Mouse (Mus musculus): ENCODE data around the gene Mcoln3. TPM values are rescaled to one million over a fixed set of nuclear protein-coding genes. Genes with fewer than 3 reads are reported as not detected.

Mcoln3 gene
- polyA plus RNA-seq, 1 experiment from 2014 or later, result 6.3 TPM

DNA sequence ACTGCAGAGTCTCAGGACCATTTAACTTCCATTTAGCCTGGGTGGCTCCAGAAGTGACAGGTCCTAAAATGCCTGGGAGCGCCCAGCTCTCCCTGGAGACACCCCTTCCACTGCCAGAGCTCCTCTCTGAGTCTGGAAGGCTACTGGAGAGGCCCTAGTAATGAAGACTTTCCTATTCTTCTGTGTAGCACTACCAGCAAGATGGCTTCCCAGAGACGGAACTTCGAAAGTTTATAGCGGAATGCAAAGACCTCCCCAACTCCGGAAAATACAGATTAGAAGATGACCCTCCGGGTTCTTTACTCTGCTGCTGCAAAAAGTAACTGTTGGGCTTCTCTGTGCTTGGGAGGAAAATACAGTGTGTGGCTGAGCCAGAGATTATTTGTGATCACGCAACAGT lies 23.0 kb downstream of the Mcoln3 start:
- H3K4me2 ChIP-seq (ENCODE audit: low read depth, severe bottlenecking), result no peak overlapping the region
- H3K27me3 ChIP-seq (ENCODE audit: control insufficient read depth, insufficient read depth, low read length), result no peaks in the 10 kb centered on the region
- H3K36me3 ChIP-seq (ENCODE audit: control insufficient read depth, insufficient read depth, low read length), result no peaks in the 10 kb centered on the region
- 93% methylated on average over 7 of the region's 7 CpGs for WGBS
- no peak overlapping the region for H3K4me3 ChIP-seq (ENCODE audit: low read depth, low read length)
- H3K9ac ChIP-seq (ENCODE audit: low read length), result no peak overlapping the region
- H3K9me3 ChIP-seq (ENCODE audit: control insufficient read depth, low read length), result no peaks in the 10 kb centered on the region
- ATAC-seq (ENCODE audit: insufficient number of reproducible peaks, low FRiP score, low TSS enrichment, low read depth) (no peak), DNase-seq (ENCODE audit: low spot score) (no peak)
- H3K4me1 ChIP-seq (ENCODE audit: control insufficient read depth, insufficient read depth, low read length), result no peaks in the 10 kb centered on the region
- H3K27ac ChIP-seq (replicated peaks; ENCODE audit: low read depth, low read length), result no peak overlapping the region

DNA sequence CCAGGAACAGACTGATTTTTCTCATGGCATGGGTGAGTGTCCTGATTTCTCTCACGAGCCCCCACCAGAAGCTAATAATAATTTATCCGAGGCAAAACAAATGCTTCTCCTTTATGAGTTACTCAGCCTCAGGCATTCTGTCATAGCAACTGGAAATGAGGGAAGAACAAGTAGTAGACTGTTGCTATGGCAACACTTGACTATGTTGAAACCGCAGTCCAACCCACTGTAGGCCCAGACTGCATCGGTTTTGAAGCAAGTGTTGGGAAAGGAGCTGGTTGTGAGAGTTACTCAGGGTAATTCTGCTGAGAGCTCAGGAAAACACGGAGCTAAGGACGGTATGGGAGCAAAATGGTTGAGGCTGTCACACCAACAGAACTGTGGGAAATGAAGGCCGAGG lies 25.3 kb downstream of the Mcoln3 start:
- Histone ChIP-seq H3K9ac (ENCODE audit: low read length) (no peak overlapping the region), H3K4me2 (ENCODE audit: low read depth, severe bottlenecking) (no peak overlapping the region), H3K4me3 (ENCODE audit: low read depth, low read length) (no peak overlapping the region), H3K27me3 (ENCODE audit: control insufficient read depth, insufficient read depth, low read length) (no peaks in the 10 kb centered on the region), H3K27ac (replicated peaks; ENCODE audit: low read depth, low read length) (no peak overlapping the region), H3K9me3 (ENCODE audit: control insufficient read depth, low read length) (no peaks in the 10 kb centered on the region), H3K4me1 (ENCODE audit: control insufficient read depth, insufficient read depth, low read length) (no peaks in the 10 kb centered on the region), H3K36me3 (ENCODE audit: control insufficient read depth, insufficient read depth, low read length) (no peaks in the 10 kb centered on the region)
- WGBS, result 91% methylated on average over 7 of the region's 7 CpGs
- DNase-seq (ENCODE audit: low spot score) (no peak), ATAC-seq (ENCODE audit: insufficient number of reproducible peaks, low FRiP score, low TSS enrichment, low read depth) (no peak)

DNA sequence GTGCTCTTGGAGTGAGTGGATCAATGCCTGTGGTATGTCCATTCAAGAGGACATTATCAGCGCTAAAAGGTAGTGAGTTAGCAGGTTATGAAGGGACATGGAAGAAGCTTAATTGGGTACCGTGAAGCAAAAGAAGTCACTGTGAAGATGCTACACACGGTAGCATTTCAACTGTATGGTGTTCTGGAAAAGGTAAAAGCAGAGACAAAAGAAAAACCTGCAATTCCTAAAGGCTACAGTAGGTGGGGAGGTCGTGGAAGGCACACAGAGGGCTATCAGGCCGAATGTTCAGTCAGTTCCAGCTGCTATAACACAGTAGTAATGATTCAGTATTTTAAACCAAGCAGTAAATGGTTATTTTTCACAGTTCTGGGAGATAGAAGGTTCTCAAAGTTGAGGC lies 28.3 kb downstream of the Mcoln3 start:
- no peak for DNase-seq (ENCODE audit: low spot score)
- Histone ChIP-seq H3K36me3 (ENCODE audit: control insufficient read depth, insufficient read depth, low read length) (no peaks in the 10 kb centered on the region), H3K9me3 (ENCODE audit: control insufficient read depth, low read length) (no peaks in the 10 kb centered on the region), H3K27me3 (ENCODE audit: control insufficient read depth, insufficient read depth, low read length) (no peaks in the 10 kb centered on the region), H3K27ac (replicated peaks; ENCODE audit: low read depth, low read length) (no peak overlapping the region), H3K9ac (ENCODE audit: low read length) (no peak overlapping the region), H3K4me3 (ENCODE audit: low read depth, low read length) (no peak overlapping the region), H3K4me2 (ENCODE audit: low read depth, severe bottlenecking) (no peak overlapping the region), H3K4me1 (ENCODE audit: control insufficient read depth, insufficient read depth, low read length) (peaks cover 5% of the 10 kb centered on the region; the same call in 1 of the 2 replicates)
- WGBS, result 58% methylated on average over 5 of the region's 5 CpGs
- no peak for ATAC-seq (ENCODE audit: insufficient number of reproducible peaks, low FRiP score, low TSS enrichment, low read depth)

DNA sequence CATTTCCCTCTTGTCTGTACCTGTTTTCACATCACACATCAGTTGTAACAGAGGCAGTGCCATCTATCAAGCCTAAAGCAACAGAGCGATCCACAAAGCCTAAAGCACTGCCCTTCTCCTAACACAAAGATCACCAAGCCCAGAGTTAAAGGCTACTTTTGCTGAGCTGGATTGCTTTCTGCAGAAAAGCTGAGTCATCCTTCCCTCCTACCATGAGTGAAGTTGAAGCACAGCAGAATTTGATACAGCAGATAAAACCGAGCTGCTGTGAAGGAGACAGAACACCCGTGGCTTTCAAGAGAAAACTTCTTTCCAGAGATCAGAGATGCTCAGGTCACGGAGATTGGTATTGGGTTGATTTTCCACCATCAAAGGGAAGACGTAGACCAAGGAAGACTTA lies 28.9 kb downstream of the Mcoln3 start:
- Histone ChIP-seq H3K27ac (replicated peaks; ENCODE audit: low read depth, low read length) (no peak overlapping the region), H3K9ac (ENCODE audit: low read length) (no peak overlapping the region), H3K4me3 (ENCODE audit: low read depth, low read length) (no peak overlapping the region), H3K4me2 (ENCODE audit: low read depth, severe bottlenecking) (no peak overlapping the region), H3K4me1 (ENCODE audit: control insufficient read depth, insufficient read depth, low read length) (peaks cover 5% of the 10 kb centered on the region; the same call in 1 of the 2 replicates), H3K9me3 (ENCODE audit: control insufficient read depth, low read length) (no peaks in the 10 kb centered on the region), H3K27me3 (ENCODE audit: control insufficient read depth, insufficient read depth, low read length) (no peaks in the 10 kb centered on the region), H3K36me3 (ENCODE audit: control insufficient read depth, insufficient read depth, low read length) (no peaks in the 10 kb centered on the region)
- no peak for DNase-seq (ENCODE audit: low spot score)
- 77% methylated on average over 5 of the region's 5 CpGs for WGBS
- no peak for ATAC-seq (ENCODE audit: insufficient number of reproducible peaks, low FRiP score, low TSS enrichment, low read depth)

DNA sequence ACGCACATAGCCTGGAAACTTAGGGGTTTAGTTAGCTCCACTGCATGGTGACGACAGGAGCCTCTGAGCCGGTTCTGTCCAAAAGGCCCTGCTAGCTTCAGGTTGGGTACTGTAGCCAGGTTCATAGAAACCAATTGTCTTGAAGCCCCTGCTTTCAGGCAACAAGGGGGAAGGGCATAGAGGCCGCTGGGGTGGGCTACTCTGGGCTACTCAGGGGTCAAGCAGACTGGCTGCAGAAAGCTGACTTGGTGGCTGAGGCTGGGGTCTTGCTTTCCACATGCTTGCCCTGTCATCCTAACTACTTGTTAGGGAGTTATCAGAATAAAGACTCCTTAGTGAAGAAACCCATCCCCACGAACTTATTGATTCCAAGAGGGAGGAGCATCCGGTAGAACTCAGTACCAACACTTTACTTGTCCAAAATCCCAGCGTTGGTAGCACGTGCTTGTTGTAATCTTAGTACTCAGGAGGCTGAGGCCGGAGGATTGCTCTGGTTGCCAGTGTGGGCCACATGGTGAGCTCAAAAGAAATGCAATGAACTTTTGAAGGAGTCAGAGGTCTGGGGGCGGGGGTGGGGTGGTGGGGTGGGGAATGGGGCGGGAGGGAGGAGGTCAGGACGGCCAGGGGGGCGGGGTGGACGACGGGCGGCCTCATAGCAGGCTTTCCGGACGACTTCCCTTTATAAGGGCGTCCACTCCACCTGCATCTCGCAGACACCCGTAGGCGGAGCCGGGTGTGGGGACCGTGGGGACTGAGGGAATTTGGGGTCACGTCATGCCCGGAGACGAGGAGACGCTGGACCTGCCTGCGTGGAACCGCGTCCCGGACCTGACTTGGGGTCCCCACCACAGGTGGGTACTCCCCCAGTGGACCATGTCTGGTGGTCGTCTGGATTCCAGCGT lies 32.2 kb downstream of the Mcoln3 start, which contains the start of gene Mcoln2:
Mcoln2 (plus strand) TSS at position 678 of the 902 bp plus-strand sequence.
- no peak within 1 kb of the TSS for H3K27ac ChIP-seq (replicated peaks; ENCODE audit: low read depth, low read length)
- DNase-seq (ENCODE audit: low spot score), result peak; percentile 24
- 10% methylated on average over 33 of the region's 34 CpGs for WGBS

DNA sequence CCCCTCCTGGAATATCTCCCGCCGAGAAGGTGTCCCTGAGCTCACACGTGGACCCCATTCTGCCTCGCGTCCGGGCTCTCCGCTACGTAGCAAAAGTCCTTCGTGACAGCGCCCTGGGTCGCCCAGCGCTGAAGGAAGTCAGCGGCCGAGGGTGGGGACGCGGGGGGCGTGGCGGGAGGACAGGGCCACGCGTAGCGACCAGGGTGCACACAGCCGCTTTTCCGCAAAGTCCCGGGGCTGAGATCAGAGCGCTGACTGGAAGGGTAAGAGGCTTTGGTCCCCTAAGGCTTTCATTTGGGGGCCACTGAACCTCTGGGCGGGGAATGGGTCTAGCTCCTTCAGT lies 32.8 kb downstream of the Mcoln3 start:
- Histone ChIP-seq H3K4me1 (ENCODE audit: control insufficient read depth, insufficient read depth, low read length) (peaks cover 11% of the 10 kb centered on the region), H3K9ac (ENCODE audit: low read length) (peak overlapping the region; percentile 49), H3K36me3 (ENCODE audit: control insufficient read depth, insufficient read depth, low read length) (no peaks in the 10 kb centered on the region), H3K4me2 (ENCODE audit: low read depth, severe bottlenecking) (peak overlapping the region; percentile 92), H3K27ac (replicated peaks; ENCODE audit: low read depth, low read length) (no peak overlapping the region), H3K27me3 (ENCODE audit: control insufficient read depth, insufficient read depth, low read length) (no peaks in the 10 kb centered on the region), H3K4me3 (ENCODE audit: low read depth, low read length) (peak overlapping the region; percentile 40), H3K9me3 (ENCODE audit: control insufficient read depth, low read length) (no peaks in the 10 kb centered on the region)
- WGBS, result 1% methylated on average over 26 of the region's 26 CpGs
- peak; percentile 28; the same call in 1 of the 2 replicates for ATAC-seq (ENCODE audit: insufficient number of reproducible peaks, low FRiP score, low TSS enrichment, low read depth)
- peak; percentile 61 for DNase-seq (ENCODE audit: low spot score)

More for the DNA sequence above, 32.2 kb downstream of the Mcoln3 start, which contains the start of gene Mcoln2:
- peak; percentile 49; the same call in 1 of the 2 replicates for ATAC-seq (ENCODE audit: insufficient number of reproducible peaks, low FRiP score, low TSS enrichment, low read depth)
- H3K4me2 ChIP-seq (ENCODE audit: low read depth, severe bottlenecking), result peak within 1 kb of the TSS; percentile 92
- H3K9me3 ChIP-seq (ENCODE audit: control insufficient read depth, low read length), result no peaks in the 10 kb centered on the region
- peak within 1 kb of the TSS; percentile 49 for H3K9ac ChIP-seq (ENCODE audit: low read length)
- H3K4me1 ChIP-seq (ENCODE audit: control insufficient read depth, insufficient read depth, low read length), result peaks cover 11% of the 10 kb centered on the region
- no peaks in the 10 kb centered on the region for H3K27me3 ChIP-seq (ENCODE audit: control insufficient read depth, insufficient read depth, low read length)
- H3K36me3 ChIP-seq (ENCODE audit: control insufficient read depth, insufficient read depth, low read length), result no peaks in the 10 kb centered on the region
- H3K4me3 ChIP-seq (ENCODE audit: low read depth, low read length), result peak within 1 kb of the TSS; percentile 40

DNA sequence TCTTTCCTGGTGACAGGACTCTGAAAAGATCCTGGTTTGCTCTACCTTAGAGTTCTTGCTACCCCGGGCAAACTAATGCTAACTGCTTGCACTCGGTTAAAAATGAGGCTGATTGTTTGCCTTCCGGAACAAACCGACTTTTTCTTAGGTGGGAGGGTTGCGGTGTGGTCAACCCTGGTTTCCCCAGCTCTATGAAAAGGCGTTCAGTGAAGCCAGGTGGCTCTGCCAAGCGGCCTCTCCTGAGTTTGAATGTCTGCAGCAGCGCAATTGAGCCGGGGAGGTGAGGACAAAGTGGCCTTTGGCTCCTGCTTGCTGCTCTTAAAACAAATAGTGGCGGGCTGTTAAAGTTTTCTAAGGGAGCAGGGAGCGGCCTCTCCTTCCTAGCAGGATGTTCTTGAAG lies 33.3 kb downstream of the Mcoln3 start:
- peak overlapping the region; percentile 92 for H3K4me2 ChIP-seq (ENCODE audit: low read depth, severe bottlenecking)
- peak overlapping the region; percentile 40; the same call in 1 of the 2 replicates for H3K4me3 ChIP-seq (ENCODE audit: low read depth, low read length)
- WGBS, result 16% methylated on average over 11 of the region's 11 CpGs
- ATAC-seq (ENCODE audit: insufficient number of reproducible peaks, low FRiP score, low TSS enrichment, low read depth) (no peak), DNase-seq (ENCODE audit: low spot score) (peak; percentile 47)
- no peak overlapping the region for H3K9ac ChIP-seq (ENCODE audit: low read length)
- no peaks in the 10 kb centered on the region for H3K27me3 ChIP-seq (ENCODE audit: control insufficient read depth, insufficient read depth, low read length)
- H3K9me3 ChIP-seq (ENCODE audit: control insufficient read depth, low read length), result no peaks in the 10 kb centered on the region
- no peak overlapping the region for H3K27ac ChIP-seq (replicated peaks; ENCODE audit: low read depth, low read length)
- peaks cover 11% of the 10 kb centered on the region for H3K4me1 ChIP-seq (ENCODE audit: control insufficient read depth, insufficient read depth, low read length)
- no peaks in the 10 kb centered on the region for H3K36me3 ChIP-seq (ENCODE audit: control insufficient read depth, insufficient read depth, low read length)

DNA sequence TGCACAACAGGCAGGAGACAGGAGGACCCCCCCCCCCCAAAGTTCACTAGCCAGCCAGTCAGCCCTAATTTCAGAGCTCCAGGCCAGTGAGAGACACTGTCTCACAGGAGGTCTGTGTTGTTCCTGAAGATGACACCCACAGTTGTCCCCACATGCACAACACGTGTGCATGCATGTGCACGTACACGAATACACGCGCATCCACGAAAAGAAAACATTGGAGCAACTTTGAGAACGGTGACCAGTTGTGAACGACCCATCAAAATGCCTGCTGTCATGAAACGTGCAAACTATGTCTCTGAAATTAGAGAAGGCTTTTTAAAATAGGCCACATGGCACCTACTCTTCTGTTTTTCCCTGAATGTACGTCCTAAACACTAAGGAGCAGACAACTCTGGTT lies 34.1 kb downstream of the Mcoln3 start:
- Histone ChIP-seq H3K9me3 (ENCODE audit: control insufficient read depth, low read length) (no peaks in the 10 kb centered on the region), H3K27me3 (ENCODE audit: control insufficient read depth, insufficient read depth, low read length) (no peaks in the 10 kb centered on the region), H3K4me1 (ENCODE audit: control insufficient read depth, insufficient read depth, low read length) (peaks cover 11% of the 10 kb centered on the region), H3K36me3 (ENCODE audit: control insufficient read depth, insufficient read depth, low read length) (no peaks in the 10 kb centered on the region), H3K27ac (replicated peaks; ENCODE audit: low read depth, low read length) (no peak overlapping the region), H3K4me2 (ENCODE audit: low read depth, severe bottlenecking) (no peak overlapping the region), H3K4me3 (ENCODE audit: low read depth, low read length) (no peak overlapping the region), H3K9ac (ENCODE audit: low read length) (no peak overlapping the region)
- no peak for DNase-seq (ENCODE audit: low spot score)
- no peak for ATAC-seq (ENCODE audit: insufficient number of reproducible peaks, low FRiP score, low TSS enrichment, low read depth)
- 91% methylated on average over 10 of the region's 10 CpGs for WGBS

Data from limb, embryonic 11.5 days (tissue).